Mouse (Mus musculus) kidney, postnatal 0 days (tissue): ENCODE measurements around the gene Fam25c. TPM values are rescaled to one million over a fixed set of nuclear protein-coding genes. Genes with fewer than 3 reads are reported as not detected.

Source experiments
- ATAC-seq: fragments of 200-750 bp; cut with Nextera tagmentation; replicated peaks from 2 replicates; pipeline ENCODE4 v1.8.0; 2017; ENCODE audit warnings: low read depth, moderate number of reproducible peaks, moderate TSS enrichment, moderate library complexity; ENCODE audit not compliant: low FRiP score
- DNase-seq: peaks from one replicate; pipeline ENCODE4 v3.0.0-alpha.2; 2016; ENCODE audit warnings: low spot score
- H3K27ac ChIP-seq: fragments of 300-500 bp; sonication (generic); 2 replicates; pipeline ENCODE4 v1.5.1; 2014; ENCODE audit warnings: mild to moderate bottlenecking
- H3K27me3 ChIP-seq: fragments of 300-500 bp; sonication (generic); 2 replicates; pipeline ENCODE4 v1.6.1; 2014; ENCODE audit warnings: low read length, mixed read lengths; ENCODE audit not compliant: insufficient read depth
- H3K36me3 ChIP-seq: fragments of 300-500 bp; sonication (generic); 2 replicates; pipeline ENCODE4 v1.6.1; 2014; ENCODE audit warnings: low read length, mixed read lengths; ENCODE audit not compliant: insufficient read depth
- H3K4me1 ChIP-seq: fragments of 300-500 bp; sonication (generic); replicated peaks from 2 replicates; pipeline ENCODE4 v1.6.1; 2014; ENCODE audit warnings: antibody characterized with exemption, low read length, mixed read lengths; ENCODE audit not compliant: insufficient read depth
- H3K4me2 ChIP-seq: fragments of 300-500 bp; sonication (generic); 2 replicates; pipeline ENCODE4 v1.6.1; 2014; ENCODE audit warnings: mild to moderate bottlenecking, low read length, moderate library complexity, mixed read lengths
- H3K4me3 ChIP-seq: fragments of 300-500 bp; sonication (generic); replicated peaks from 2 replicates; pipeline ENCODE4 v1.5.1; 2014; ENCODE audit warnings: low read depth, low read length
- H3K9ac ChIP-seq: fragments of 300-500 bp; sonication (generic); 2 replicates; pipeline ENCODE4 v1.6.1; 2014; ENCODE audit warnings: low read depth, low read length
- H3K9me3 ChIP-seq: fragments of 300-500 bp; sonication (generic); replicated peaks from 2 replicates; pipeline ENCODE4 v1.6.1; 2016; ENCODE audit warnings: low read length, inconsistent platforms, mixed read lengths
- CTCF ChIP-seq: IDR thresholded peaks from 2 replicates; pipeline ENCODE4 v1.5.1; 2016; ENCODE audit warnings: antibody characterized with exemption, low read depth, mild to moderate bottlenecking, moderate library complexity
- WGBS: fragments of 180-500 bp; shearing (Covaris S2); extraction: QIAGEN DNeasy Blood & Tissue Kit; methylation state at CpG from one replicate; pipeline ENCODE4 v1.1.7; 2014; 5-methylcytosine and 5-hydroxymethylcytosine counted together
- polyA plus RNA-seq: library from polyadenylated mRNA; unstranded; fragments of >200 nt; fragmentation: Nextera tagmentation; extraction: Ambion mirVana; gene quantifications from 2 replicates; pipeline ENCODE4 v1.2.1, GENCODE M21; 2015

Fam25c gene
- polyA plus RNA-seq, 1 experiment from 2014 or later = 15.2 TPM

- 0 out of 2 replicates have a peak, but pooled peaks have one; percentile 2 for TF ChIP-seq CTCF
- Histone ChIP-seq H3K27me3 (no peaks in the 10 kb centered on the region), H3K4me3 (peak overlapping the region; percentile 97), H3K9ac (peak overlapping the region; percentile 98; the same call in 1 of the 2 replicates), H3K4me2 (peak overlapping the region; percentile 72), H3K4me1 (0 out of 2 replicates have a peak, but pooled peaks cover 4% of the 10 kb centered on the region), H3K27ac (peak overlapping the region; percentile 99; the same call in 1 of the 2 replicates), H3K36me3 (no peaks in the 10 kb centered on the region), H3K9me3 (no peaks in the 10 kb centered on the region)
- peak; percentile 46 for DNase-seq
- no peak for ATAC-seq
- 11% methylated on average over 5 of the region's 6 CpGs for WGBS
Observed at GRCm38 (mm10) chr14:34312339-34313048, 42.7 kb downstream of the Fam25c start.

- H3K9me3 ChIP-seq = no peaks in the 10 kb centered on the region
- peak overlapping the region; percentile 97 for H3K4me3 ChIP-seq
- DNase-seq = peak; percentile 68
- 0 out of 2 replicates have a peak, but pooled peaks cover 4% of the 10 kb centered on the region for H3K4me1 ChIP-seq
- no peaks in the 10 kb centered on the region for H3K27me3 ChIP-seq
- H3K27ac ChIP-seq = peak overlapping the region; percentile 99
- H3K36me3 ChIP-seq = no peaks in the 10 kb centered on the region
- no peak for TF ChIP-seq CTCF
- ATAC-seq = no peak
- peak overlapping the region; percentile 98 for H3K9ac ChIP-seq
- WGBS = 2% methylated on average over 4 of the region's 4 CpGs
- H3K4me2 ChIP-seq = peak overlapping the region; percentile 72
Observed at GRCm38 (mm10) chr14:34311691-34312090, 43.5 kb downstream of the Fam25c start.

- peak overlapping the region; percentile 98 for H3K9ac ChIP-seq
- no peaks in the 10 kb centered on the region for H3K27me3 ChIP-seq
- H3K27ac ChIP-seq = peak overlapping the region; percentile 99
- peak; percentile 54 for DNase-seq
- TF ChIP-seq CTCF = no peak
- H3K36me3 ChIP-seq = no peaks in the 10 kb centered on the region
- peak overlapping the region; percentile 72 for H3K4me2 ChIP-seq
- WGBS = under 1% methylated on average over 46 of the region's 47 CpGs
- ATAC-seq = peak; percentile 4; the same call in 1 of the 2 replicates
- peak overlapping the region; percentile 97 for H3K4me3 ChIP-seq
- H3K4me1 ChIP-seq = 0 out of 2 replicates have a peak, but pooled peaks cover 4% of the 10 kb centered on the region
- no peaks in the 10 kb centered on the region for H3K9me3 ChIP-seq
Observed at GRCm38 (mm10) chr14:34311021-34311631, 44.1 kb downstream of the Fam25c start.

GRCm38 (mm10) chr14:34310234-34310965 is 44.8 kb downstream of the Fam25c start, which contains the start of the genes Shld2 and Glud1:
Shld2 (minus strand) TSS chr14:34310493.
Glud1 (plus strand) TSS chr14:34310727.
- H3K36me3 ChIP-seq = no peaks in the 10 kb centered on the region
- TF ChIP-seq CTCF = no peak
- peak within 1 kb of the TSS; percentile 72 for H3K4me2 ChIP-seq
- H3K27ac ChIP-seq = peak within 1 kb of the TSS; percentile 99
- no peaks in the 10 kb centered on the region for H3K9me3 ChIP-seq
- peak within 1 kb of the TSS; percentile 97 for H3K4me3 ChIP-seq
- DNase-seq (peak; percentile 96), ATAC-seq (peak; percentile 98)
- H3K27me3 ChIP-seq = no peaks in the 10 kb centered on the region
- 0 out of 2 replicates have a peak, but pooled peaks cover 4% of the 10 kb centered on the region for H3K4me1 ChIP-seq
- under 1% methylated on average over 80 of the region's 100 CpGs for WGBS
- H3K9ac ChIP-seq = peak within 1 kb of the TSS; percentile 98

- Histone ChIP-seq H3K4me2 (peak overlapping the region; percentile 57), H3K27ac (peak overlapping the region; percentile 99), H3K27me3 (no peaks in the 10 kb centered on the region), H3K4me1 (0 out of 2 replicates have a peak, but pooled peaks cover 4% of the 10 kb centered on the region), H3K9ac (peak overlapping the region; percentile 77), H3K4me3 (peak overlapping the region; percentile 97), H3K36me3 (no peaks in the 10 kb centered on the region), H3K9me3 (no peaks in the 10 kb centered on the region)
- no peak for ATAC-seq
- WGBS = 6% methylated on average over 5 of the region's 5 CpGs
- DNase-seq = no peak
- TF ChIP-seq CTCF = no peak
Observed at GRCm38 (mm10) chr14:34309907-34310233, 45.4 kb downstream of the Fam25c start.

GRCm38 (mm10) chr14:34309266-34309665 is 46.0 kb downstream of the Fam25c start:
- H3K4me2 ChIP-seq = peak overlapping the region; percentile 57
- DNase-seq (no peak), ATAC-seq (no peak)
- H3K27me3 ChIP-seq = no peaks in the 10 kb centered on the region
- no peak overlapping the region for H3K9ac ChIP-seq
- 95% methylated on average over 4 of the region's 4 CpGs for WGBS
- TF ChIP-seq CTCF = no peak
- H3K36me3 ChIP-seq = no peaks in the 10 kb centered on the region
- H3K9me3 ChIP-seq = no peaks in the 10 kb centered on the region
- no peak overlapping the region for H3K4me3 ChIP-seq
- H3K4me1 ChIP-seq = 0 out of 2 replicates have a peak, but pooled peaks cover 4% of the 10 kb centered on the region
- peak overlapping the region; percentile 99; the same call in 1 of the 2 replicates for H3K27ac ChIP-seq
